Mouse (Mus musculus): Measurements from ENCODE around the gene Gbp2b.
"Not testable (repeated sequence)": the region's sequence is repeated elsewhere in the genome, so short reads cannot be mapped to it uniquely, and the experiment has no call there.

The Gbp2b gene

GRCm38 (mm10) chr3:142594547-142594946 lies at the start of gene Gbp2b:
TSS of gene Gbp2b (plus strand) at chr3:142594847.
- no peak for DNase-seq (ENCODE audit: low spot score)

- DNase-seq (ENCODE audit: low spot score) = no peak
These were observed 48.0 kb upstream of the Gbp2b start for GRCm38 (mm10) chr3:142546690-142547089.

- no peak for DNase-seq (ENCODE audit: low spot score)
These were observed 44.5 kb upstream of the Gbp2b start for GRCm38 (mm10) chr3:142550052-142550676.

- no peak for DNase-seq (ENCODE audit: low spot score)
These were observed 40.0 kb upstream of the Gbp2b start for GRCm38 (mm10) chr3:142554601-142555000.

GRCm38 (mm10) chr3:142555623-142556022 lies 39.0 kb upstream of the Gbp2b start:
- no peak for DNase-seq (ENCODE audit: low spot score)

GRCm38 (mm10) chr3:142559632-142560228 lies 34.9 kb upstream of the Gbp2b start, which contains the start of gene Gbp3:
TSS of gene Gbp3 (plus strand) at chr3:142560026.
- no peak for DNase-seq (ENCODE audit: low spot score)

GRCm38 (mm10) chr3:142560296-142560948 lies 34.2 kb upstream of the Gbp2b start:
- DNase-seq (ENCODE audit: low spot score) = peak; percentile 87

GRCm38 (mm10) chr3:142561045-142561646 lies 33.5 kb upstream of the Gbp2b start:
- no peak for DNase-seq (ENCODE audit: low spot score)

GRCm38 (mm10) chr3:142561666-142562065 lies 33.0 kb upstream of the Gbp2b start:
- DNase-seq (ENCODE audit: low spot score) = no peak

GRCm38 (mm10) chr3:142567490-142567889 lies 27.2 kb upstream of the Gbp2b start:
- DNase-seq (ENCODE audit: low spot score) = not testable (repeated sequence)

- DNase-seq (ENCODE audit: low spot score) = no peak
These were observed 23.9 kb upstream of the Gbp2b start for GRCm38 (mm10) chr3:142570738-142571137.

GRCm38 (mm10) chr3:142577108-142577507 lies 17.5 kb upstream of the Gbp2b start:
- DNase-seq (ENCODE audit: low spot score) = no peak

GRCm38 (mm10) chr3:142578342-142578741 lies 16.3 kb upstream of the Gbp2b start:
- DNase-seq (ENCODE audit: low spot score) = no peak

GRCm38 (mm10) chr3:142583067-142583466 lies 11.6 kb upstream of the Gbp2b start:
- no peak for DNase-seq (ENCODE audit: low spot score)

GRCm38 (mm10) chr3:142587386-142587785 lies 7.3 kb upstream of the Gbp2b start:
- DNase-seq (ENCODE audit: low spot score) = no peak

GRCm38 (mm10) chr3:142588888-142589287 lies 5.8 kb upstream of the Gbp2b start:
- no peak for DNase-seq (ENCODE audit: low spot score)

- no peak for DNase-seq (ENCODE audit: low spot score)
These were observed 4.1 kb upstream of the Gbp2b start for GRCm38 (mm10) chr3:142590431-142591067.

GRCm38 (mm10) chr3:142597923-142598322 lies 3.3 kb downstream of the Gbp2b start:
- DNase-seq (ENCODE audit: low spot score) = no peak

- no peak for DNase-seq (ENCODE audit: low spot score)
These were observed 7.0 kb downstream of the Gbp2b start for GRCm38 (mm10) chr3:142601675-142602074.

GRCm38 (mm10) chr3:142618658-142619057 lies 24.0 kb downstream of the Gbp2b start:
- DNase-seq (ENCODE audit: low spot score) = no peak

- no peak for DNase-seq (ENCODE audit: low spot score)
These were observed 25.0 kb downstream of the Gbp2b start for GRCm38 (mm10) chr3:142619606-142620005.
